Mouse (Mus musculus) limb, embryonic 12.5 days (tissue): ENCODE measurements at regions not wholly inside any gene's neighbourhood (a gene's known extent, or its start where the extent isn't known, plus 50 kb on each side); places are given as distances from the start of the nearest gene placed in this dataset.

Experiments used
- ATAC-seq: fragments of 200-750 bp; cut with Nextera tagmentation; 2 replicates; pipeline ENCODE4 v1.8.0; 2017; ENCODE audit warnings: low read depth, moderate TSS enrichment; ENCODE audit not compliant: insufficient number of reproducible peaks, insufficient read depth, low FRiP score, low TSS enrichment
- H3K27ac ChIP-seq: fragments of 300-500 bp; sonication (generic); 2 replicates; pipeline ENCODE4 v1.5.1; 2016; ENCODE audit warnings: mild to moderate bottlenecking, moderate library complexity
- H3K27me3 ChIP-seq: fragments of 300-500 bp; sonication (generic); 2 replicates; pipeline ENCODE4 v1.6.1; 2016; ENCODE audit warnings: mild to moderate bottlenecking, moderate library complexity
- H3K36me3 ChIP-seq: fragments of 300-500 bp; sonication (generic); 2 replicates; pipeline ENCODE4 v1.6.1; 2016; ENCODE audit warnings: mild to moderate bottlenecking, moderate library complexity
- H3K4me1 ChIP-seq: fragments of 300-500 bp; sonication (generic); replicated peaks from 2 replicates; pipeline ENCODE4 v1.6.1; 2016
- H3K4me2 ChIP-seq: fragments of 300-500 bp; sonication (generic); 2 replicates; pipeline ENCODE4 v1.6.1; 2016; ENCODE audit warnings: mild to moderate bottlenecking, moderate library complexity
- H3K4me3 ChIP-seq: fragments of 300-500 bp; sonication (generic); replicated peaks from 2 replicates; pipeline ENCODE4 v1.5.1; 2016; ENCODE audit warnings: mild to moderate bottlenecking
- H3K9ac ChIP-seq: fragments of 300-500 bp; sonication (generic); replicated peaks from 2 replicates; pipeline ENCODE4 v1.6.1; 2016; ENCODE audit warnings: mild to moderate bottlenecking, moderate library complexity
- H3K9me3 ChIP-seq: fragments of 300-500 bp; sonication (generic); 2 replicates; pipeline ENCODE4 v1.6.1; 2016; ENCODE audit warnings: mild to moderate bottlenecking, moderate library complexity
- WGBS: fragments of 180-500 bp; shearing (Covaris S2); methylation state at CpG from one replicate; pipeline ENCODE4 v1.1.7; 2016; 5-methylcytosine and 5-hydroxymethylcytosine counted together

DNA sequence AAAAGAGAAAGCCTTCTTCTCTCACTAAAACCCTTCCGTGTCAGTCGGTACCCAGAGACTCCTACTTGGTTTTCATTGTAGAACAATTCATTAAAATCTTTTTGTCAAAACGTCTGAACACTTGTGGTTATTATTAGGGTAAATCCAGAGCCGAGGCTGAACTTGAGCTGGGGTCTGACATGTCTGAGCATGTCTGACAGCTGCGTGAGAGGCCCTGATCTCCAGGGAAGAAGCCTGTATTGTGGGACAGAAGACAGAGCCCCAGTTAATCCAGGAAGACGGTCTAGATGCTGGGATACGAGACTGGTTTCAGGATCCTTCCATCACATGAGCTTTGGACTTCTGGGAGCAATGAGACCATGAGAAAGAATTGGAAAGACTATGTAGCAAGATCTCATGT, 122.1 kb upstream of the Hes1 start:
- Histone ChIP-seq H3K27me3 (peaks cover 25% of the 10 kb centered on the region), H3K4me1 (peaks cover 64% of the 10 kb centered on the region), H3K9me3 (no peaks in the 10 kb centered on the region), H3K36me3 (no peaks in the 10 kb centered on the region), H3K4me3 (no peak overlapping the region), H3K9ac (no peak overlapping the region), H3K27ac (no peak overlapping the region), H3K4me2 (no peak overlapping the region)
- WGBS = 46% methylated on average over 7 of the region's 7 CpGs
- ATAC-seq = no peak

DNA sequence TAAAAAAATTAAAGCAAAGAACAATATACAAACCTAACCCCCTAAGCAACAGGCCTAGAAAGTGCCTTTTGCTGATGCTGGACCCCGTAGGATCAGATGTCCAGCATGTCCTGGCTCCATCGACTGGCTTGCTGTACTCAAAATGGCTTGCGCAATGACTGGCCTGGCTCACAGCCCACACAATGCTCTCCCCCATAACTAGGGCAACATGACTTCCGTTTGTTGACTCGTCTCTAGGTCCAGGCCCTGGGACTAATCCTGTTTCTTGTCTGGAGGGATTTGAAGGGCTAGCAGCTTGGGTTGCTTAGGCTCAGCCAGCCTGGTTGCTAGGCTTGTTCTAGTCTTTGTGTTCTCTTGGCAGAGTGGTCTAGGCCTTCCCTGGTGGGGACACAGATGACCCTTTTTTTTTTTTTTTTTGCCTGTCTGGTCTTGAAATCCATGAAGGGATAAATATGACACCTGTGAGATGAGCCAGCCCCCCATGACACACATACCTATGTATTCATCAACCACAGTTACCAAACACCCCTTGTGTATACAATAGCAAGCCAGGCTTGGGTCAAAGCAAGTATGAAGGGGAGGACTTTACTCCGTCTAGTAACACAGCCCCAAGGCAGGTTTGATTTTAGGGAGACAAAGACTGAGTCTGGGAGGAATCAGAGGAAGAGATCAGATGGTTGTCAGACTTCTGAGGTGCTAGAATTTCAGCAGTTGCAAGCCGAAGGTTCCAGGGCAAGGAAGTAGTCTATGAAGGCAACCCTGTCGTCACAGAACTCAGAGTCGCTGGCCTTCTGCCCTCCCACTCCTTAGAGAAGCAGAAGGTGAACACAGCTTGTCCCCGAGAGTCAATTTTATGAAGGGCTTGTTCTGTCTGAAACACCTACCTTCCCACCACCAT, 120.0 kb upstream of the Hes1 start:
- Histone ChIP-seq H3K27me3 (peaks cover 13% of the 10 kb centered on the region), H3K4me3 (no peak overlapping the region), H3K36me3 (no peaks in the 10 kb centered on the region), H3K9me3 (no peaks in the 10 kb centered on the region), H3K4me1 (peaks cover 60% of the 10 kb centered on the region), H3K4me2 (no peak overlapping the region), H3K9ac (no peak overlapping the region), H3K27ac (no peak overlapping the region)
- WGBS = 81% methylated on average over 10 of the region's 10 CpGs
- no peak for ATAC-seq

DNA sequence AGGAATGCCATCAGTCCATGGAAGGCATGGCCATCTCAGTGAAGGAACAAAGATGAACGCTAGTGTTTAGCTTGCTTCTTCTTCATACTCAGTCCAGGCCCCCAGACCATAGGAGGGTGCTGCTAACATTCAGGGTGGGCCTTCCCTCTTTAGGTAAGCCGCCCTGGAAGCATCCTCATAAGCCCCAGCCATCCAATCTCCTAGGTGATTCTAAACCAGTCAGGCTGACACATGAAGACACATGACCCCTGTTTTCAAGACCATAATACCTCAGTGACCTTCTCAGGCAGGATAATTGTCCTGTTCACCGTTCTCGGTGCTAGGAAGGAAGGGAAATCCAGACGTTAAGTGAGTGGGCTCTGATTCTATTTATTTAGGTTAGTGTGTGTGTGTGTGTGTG, 119.2 kb upstream of the Hes1 start:
- Histone ChIP-seq H3K9ac (no peak overlapping the region), H3K27ac (0 out of 2 replicates have a peak overlapping the region, but pooled peaks have one; percentile 92), H3K36me3 (no peaks in the 10 kb centered on the region), H3K27me3 (peaks cover 12% of the 10 kb centered on the region), H3K4me3 (no peak overlapping the region), H3K4me1 (peaks cover 57% of the 10 kb centered on the region), H3K9me3 (no peaks in the 10 kb centered on the region), H3K4me2 (no peak overlapping the region)
- ATAC-seq = no peak
- 59% methylated on average over 5 of the region's 5 CpGs for WGBS

DNA sequence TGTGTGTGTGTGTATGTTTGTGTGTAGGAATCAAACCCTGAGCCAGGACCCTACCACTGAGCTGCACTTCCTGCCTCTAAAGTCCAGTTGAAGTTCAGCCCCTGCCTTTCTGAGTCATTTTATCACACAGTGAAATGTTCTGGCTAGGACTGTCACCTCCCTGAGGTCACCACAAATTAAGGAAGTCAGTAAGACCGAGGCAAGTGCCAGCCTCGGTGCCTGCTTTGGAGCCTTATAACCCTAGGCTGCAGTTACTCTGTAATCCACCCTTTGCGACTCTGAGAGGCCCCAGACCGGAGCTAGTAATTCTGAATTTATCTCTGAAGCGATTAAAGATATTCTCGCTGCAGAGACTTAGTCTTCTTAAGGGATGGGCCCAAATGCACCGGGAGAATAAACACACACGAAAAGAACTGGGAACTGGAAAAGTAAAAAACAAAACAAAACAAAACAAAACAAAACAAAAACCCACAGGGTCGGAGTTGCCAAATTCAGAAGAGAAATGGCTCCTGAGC, 118.8 kb upstream of the Hes1 start:
- Histone ChIP-seq H3K4me3 (peak overlapping the region; percentile 37), H3K27ac (peak overlapping the region; percentile 92), H3K36me3 (no peaks in the 10 kb centered on the region), H3K4me2 (peak overlapping the region; percentile 79), H3K4me1 (peaks cover 57% of the 10 kb centered on the region), H3K27me3 (peaks cover 12% of the 10 kb centered on the region), H3K9ac (peak overlapping the region; percentile 58), H3K9me3 (no peaks in the 10 kb centered on the region)
- no peak for ATAC-seq
- 6% methylated on average over 9 of the region's 9 CpGs for WGBS

DNA sequence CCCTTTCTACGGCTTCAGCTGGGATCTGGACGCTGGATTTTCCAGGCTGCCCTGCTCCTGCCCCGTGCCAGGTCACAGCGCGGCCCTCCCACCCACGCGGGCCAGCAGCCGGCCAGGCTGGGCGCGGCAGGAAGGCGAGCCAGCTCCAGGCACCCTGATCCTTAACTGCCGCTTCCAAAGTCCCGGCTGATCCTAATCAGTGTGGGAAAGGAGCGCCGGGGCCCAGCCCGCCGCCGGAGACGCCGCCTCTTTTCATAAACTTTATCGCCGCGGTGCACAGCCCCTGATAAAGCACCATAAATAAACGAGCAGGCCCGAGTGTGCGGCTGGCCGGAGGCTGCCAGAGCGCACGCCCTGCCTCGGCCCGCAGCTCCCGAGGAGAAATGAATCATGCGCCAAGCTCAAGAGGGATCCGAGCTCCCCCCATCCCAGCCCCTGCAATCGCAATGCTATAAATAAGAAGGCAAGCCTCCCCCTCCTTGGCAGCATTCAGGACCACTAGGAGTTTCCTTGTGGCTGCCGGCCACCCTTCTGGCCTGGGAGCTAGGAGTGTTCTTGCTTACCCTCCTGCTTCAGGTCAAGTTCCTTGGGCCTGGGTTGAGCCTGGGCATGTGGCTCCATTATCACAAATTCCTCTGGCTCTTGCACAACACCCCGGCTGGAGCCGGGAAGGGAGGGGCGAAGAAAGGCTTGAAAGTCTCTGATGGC, 118.1 kb upstream of the Hes1 start:
- no peaks in the 10 kb centered on the region for H3K9me3 ChIP-seq

DNA sequence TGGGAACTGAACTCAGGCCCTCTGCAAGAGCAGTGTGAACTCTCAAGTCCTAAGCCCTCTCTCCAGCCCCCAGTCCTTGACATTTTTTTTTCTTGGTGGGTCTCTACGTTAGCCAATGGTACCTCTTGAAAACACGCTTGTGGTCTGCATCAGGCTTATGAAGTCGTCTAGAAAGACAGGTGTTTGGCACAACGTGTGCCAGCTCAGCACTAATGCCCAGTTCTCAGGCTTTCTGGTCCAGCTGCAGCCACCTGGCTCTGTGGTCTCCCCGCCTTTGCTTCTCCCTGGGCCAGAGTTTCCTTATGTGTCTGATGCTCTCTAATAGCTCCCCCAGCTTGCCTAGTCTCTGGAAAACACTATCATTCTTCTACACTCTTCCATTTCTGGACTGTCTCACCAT, 117.2 kb upstream of the Hes1 start:
- no peak for ATAC-seq
- Histone ChIP-seq H3K4me3 (no peak overlapping the region), H3K27ac (no peak overlapping the region), H3K9ac (no peak overlapping the region), H3K27me3 (peaks cover 12% of the 10 kb centered on the region), H3K9me3 (no peaks in the 10 kb centered on the region), H3K4me1 (peaks cover 59% of the 10 kb centered on the region), H3K36me3 (no peaks in the 10 kb centered on the region), H3K4me2 (no peak overlapping the region)
- WGBS = 73% methylated on average over 5 of the region's 5 CpGs

More for the DNA sequence above, 118.1 kb upstream of the Hes1 start:
- peak overlapping the region; percentile 58 for H3K9ac ChIP-seq
- peak overlapping the region; percentile 37 for H3K4me3 ChIP-seq
- peak overlapping the region; percentile 92 for H3K27ac ChIP-seq
- WGBS = 2% methylated on average over 39 of the region's 39 CpGs
- H3K4me2 ChIP-seq = peak overlapping the region; percentile 79
- H3K4me1 ChIP-seq = peaks cover 57% of the 10 kb centered on the region
- peak; percentile 70 for ATAC-seq
- peaks cover 12% of the 10 kb centered on the region for H3K27me3 ChIP-seq
- no peaks in the 10 kb centered on the region for H3K36me3 ChIP-seq

DNA sequence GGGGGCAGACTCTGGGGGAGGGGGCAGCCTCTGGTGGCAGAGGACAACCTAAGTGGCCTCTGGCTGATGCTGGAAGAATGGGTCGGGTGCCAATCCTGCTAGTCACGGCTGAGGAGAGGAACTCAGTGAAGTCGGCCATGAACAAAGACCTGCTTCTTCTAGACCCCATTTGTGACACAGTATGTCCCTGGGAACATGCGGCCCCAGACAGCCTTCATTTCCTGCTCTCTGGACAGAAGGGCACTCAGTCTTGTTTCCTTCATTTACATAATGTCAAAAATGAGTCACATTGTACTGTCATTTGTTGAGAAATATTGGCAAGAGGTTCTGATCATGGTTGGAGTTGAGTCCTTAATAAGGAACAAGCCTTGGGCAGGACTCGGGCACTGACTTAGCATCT, 116.5 kb upstream of the Hes1 start:
- no peak for ATAC-seq
- H3K27me3 ChIP-seq = peaks cover 7% of the 10 kb centered on the region; the same call in 1 of the 2 replicates
- H3K9ac ChIP-seq = no peak overlapping the region
- peaks cover 67% of the 10 kb centered on the region for H3K4me1 ChIP-seq
- no peak overlapping the region for H3K4me3 ChIP-seq
- H3K4me2 ChIP-seq = no peak overlapping the region
- H3K9me3 ChIP-seq = no peaks in the 10 kb centered on the region
- no peaks in the 10 kb centered on the region for H3K36me3 ChIP-seq
- 83% methylated on average over 5 of the region's 5 CpGs for WGBS
- H3K27ac ChIP-seq = no peak overlapping the region

DNA sequence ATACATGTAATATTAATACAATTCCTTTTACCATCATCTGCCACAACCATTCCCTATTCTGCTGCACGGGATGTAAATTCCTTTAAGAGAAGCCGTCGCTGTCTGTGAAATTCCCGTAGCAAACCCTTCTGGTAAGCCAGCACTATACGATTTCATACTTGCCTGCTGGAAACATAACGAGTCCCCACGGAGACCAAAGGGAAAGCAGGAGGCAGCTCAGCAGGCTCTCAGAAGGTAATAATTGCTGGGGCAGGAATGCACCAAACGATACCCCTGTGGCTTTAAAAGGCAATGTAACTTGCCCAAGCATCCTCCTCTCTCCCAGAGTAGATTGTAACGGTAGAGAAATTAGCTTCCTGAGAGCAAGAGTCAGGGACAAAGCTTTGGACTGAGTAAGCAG, 114.0 kb upstream of the Hes1 start:
- H3K4me1 ChIP-seq = peaks cover 65% of the 10 kb centered on the region
- WGBS = 3% methylated on average over 9 of the region's 9 CpGs
- peak overlapping the region; percentile 62 for H3K27ac ChIP-seq

DNA sequence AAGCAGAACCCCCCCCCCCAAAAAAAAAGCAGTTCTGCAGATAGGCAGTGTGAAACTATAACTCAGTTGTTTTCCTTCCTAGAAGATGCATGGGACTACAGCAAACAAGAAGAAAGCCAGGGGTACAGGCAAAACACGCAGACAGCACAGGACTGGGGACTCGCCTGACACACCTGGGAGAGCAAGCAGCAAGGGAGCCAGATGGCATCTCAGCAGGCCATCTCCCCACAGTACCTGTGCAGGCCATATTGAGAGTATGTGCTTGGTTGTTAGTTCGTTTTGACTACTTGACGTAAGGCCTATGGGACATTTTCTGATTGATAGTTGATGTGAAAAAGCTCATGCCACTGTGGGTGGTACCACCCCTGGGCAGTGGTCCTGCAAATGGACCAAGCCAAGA, 113.4 kb upstream of the Hes1 start:
- Histone ChIP-seq H3K4me1 (peaks cover 58% of the 10 kb centered on the region), H3K27me3 (no peaks in the 10 kb centered on the region), H3K4me2 (no peak overlapping the region), H3K9me3 (no peaks in the 10 kb centered on the region), H3K4me3 (no peak overlapping the region), H3K27ac (peak overlapping the region; percentile 62; the same call in 1 of the 2 replicates), H3K9ac (no peak overlapping the region), H3K36me3 (no peaks in the 10 kb centered on the region)
- WGBS = 82% methylated on average over 4 of the region's 4 CpGs
- ATAC-seq = no peak

More for the DNA sequence above, 114.0 kb upstream of the Hes1 start:
- Histone ChIP-seq H3K9me3 (no peaks in the 10 kb centered on the region), H3K27me3 (no peaks in the 10 kb centered on the region), H3K4me2 (peak overlapping the region; percentile 1; the same call in 1 of the 2 replicates), H3K9ac (no peak overlapping the region), H3K4me3 (no peak overlapping the region), H3K36me3 (no peaks in the 10 kb centered on the region)
- peak; percentile 7; the same call in 1 of the 2 replicates for ATAC-seq

DNA sequence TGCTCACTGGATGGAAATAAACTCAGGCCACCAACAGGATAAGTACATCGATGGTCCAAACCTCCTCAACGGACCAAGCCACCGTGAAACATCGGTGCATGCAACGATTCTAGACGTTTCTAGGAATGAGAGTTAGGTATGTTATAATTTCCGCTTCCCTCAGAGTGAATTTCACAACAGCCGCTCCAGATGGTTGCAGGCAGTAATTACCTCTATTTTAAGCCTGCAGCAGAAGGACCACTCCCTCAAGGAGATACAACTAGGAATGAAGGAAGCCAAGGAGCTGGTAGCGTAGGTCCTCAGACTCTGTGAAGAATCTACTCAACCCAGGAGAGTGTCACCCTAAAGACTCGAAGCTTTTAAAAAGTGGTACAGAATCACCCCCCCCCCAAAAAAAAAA, 109.5 kb upstream of the Hes1 start:
- Histone ChIP-seq H3K9ac (no peak overlapping the region), H3K9me3 (no peaks in the 10 kb centered on the region), H3K27ac (no peak overlapping the region), H3K4me2 (no peak overlapping the region), H3K36me3 (no peaks in the 10 kb centered on the region), H3K27me3 (no peaks in the 10 kb centered on the region), H3K4me1 (peaks cover 38% of the 10 kb centered on the region), H3K4me3 (no peak overlapping the region)
- WGBS = 76% methylated on average over 10 of the region's 10 CpGs
- ATAC-seq = no peak

DNA sequence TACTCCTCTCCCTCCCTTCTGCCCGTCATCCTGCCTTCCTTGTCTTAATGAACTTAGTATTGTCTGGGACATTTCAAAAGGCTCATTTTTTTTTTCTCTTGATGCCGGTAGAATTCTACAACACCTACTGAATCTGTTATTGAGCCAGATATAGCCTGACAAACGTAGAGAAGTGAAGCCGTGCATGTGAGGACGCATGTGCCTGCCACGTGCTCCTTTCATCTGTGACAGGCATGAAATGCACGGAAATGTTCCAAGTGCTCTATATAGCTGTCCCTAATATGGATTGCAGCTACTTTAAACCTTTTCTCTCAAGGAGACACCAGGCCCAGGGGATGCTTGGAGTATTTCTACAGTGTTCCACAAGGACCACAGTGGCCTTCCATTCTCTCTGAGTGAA, 107.3 kb upstream of the Hes1 start:
- ATAC-seq = no peak
- no peak overlapping the region for H3K4me3 ChIP-seq
- H3K4me2 ChIP-seq = no peak overlapping the region
- H3K4me1 ChIP-seq = peaks cover 17% of the 10 kb centered on the region
- no peak overlapping the region for H3K27ac ChIP-seq
- H3K9ac ChIP-seq = no peak overlapping the region
- WGBS = 77% methylated on average over 7 of the region's 7 CpGs
- H3K9me3 ChIP-seq = no peaks in the 10 kb centered on the region
- H3K27me3 ChIP-seq = no peaks in the 10 kb centered on the region
- H3K36me3 ChIP-seq = no peaks in the 10 kb centered on the region
